Mouse (Mus musculus) fibroblast of lung, adult 2 months (primary cell): ENCODE measurements around the gene Rsad1.

Source experiments
- DNase-seq: peaks from one replicate; pipeline ENCODE4 v3.0.0-alpha.2; 2011; ENCODE audit warnings: low read depth

Gene Rsad1

GRCm38 (mm10) chr11:94491035-94491748, 57.9 kb downstream of the Rsad1 start:
- no peak for DNase-seq
